Mouse (Mus musculus) C2C12 (cell line): Measurements from ENCODE around the gene Slc22a23. TPM values are rescaled to one million over a fixed set of nuclear protein-coding genes. Genes with fewer than 3 reads are reported as not detected.
A peak's percentile ranks its signal among the peaks of the same experiment; 100 is the strongest.

Source experiments
- H3K27me3 ChIP-seq: one replicate; pipeline ENCODE4 v1.6.1; 2011; ENCODE audit not compliant: control insufficient read depth, insufficient read depth, insufficient read length
- H3K36me3 ChIP-seq: one replicate; pipeline ENCODE4 v1.6.1; 2011; ENCODE audit not compliant: control insufficient read depth, insufficient read depth
- H3K4me3 ChIP-seq: one replicate; pipeline ENCODE4 v1.5.1; 2011; ENCODE audit warnings: mild to moderate bottlenecking, control low read depth; ENCODE audit not compliant: poor library complexity, insufficient read depth, severe bottlenecking
- H3K79me2 ChIP-seq: one replicate; pipeline ENCODE4 v1.6.1; 2011; ENCODE audit not compliant: control insufficient read depth, insufficient read depth
- H3K79me3 ChIP-seq: one replicate; pipeline ENCODE4 v1.6.1; 2011; ENCODE audit warnings: low read depth, control low read depth
- H3ac ChIP-seq: one replicate; pipeline ENCODE3; 2011; ENCODE audit warnings: low read depth; ENCODE audit not compliant: control insufficient read depth, insufficient read length
- CEBPB ChIP-seq: IDR thresholded peaks from one replicate; pipeline ENCODE4 v1.6.1; 2011; ENCODE audit warnings: low read depth, mild to moderate bottlenecking, control low read depth, moderate library complexity
- CTCF ChIP-seq: IDR thresholded peaks from one replicate; pipeline ENCODE4 v1.5.1; 2011; ENCODE audit not compliant: control insufficient read depth, insufficient read depth, insufficient read length
- FOSL1 ChIP-seq: IDR thresholded peaks from one replicate; pipeline ENCODE4 v1.8.0; 2011; ENCODE audit warnings: mild to moderate bottlenecking, low read length; ENCODE audit not compliant: poor library complexity, insufficient read depth, severe bottlenecking
- MAX ChIP-seq: IDR thresholded peaks from one replicate; pipeline ENCODE4 v1.6.1; 2011; ENCODE audit warnings: mild to moderate bottlenecking, control low read depth
- MYOD1 ChIP-seq: IDR thresholded peaks from one replicate; pipeline ENCODE4 v1.6.1; 2011; ENCODE audit warnings: low read depth; ENCODE audit not compliant: control insufficient read depth, insufficient read length
- MYOG ChIP-seq: IDR thresholded peaks from one replicate; pipeline ENCODE4 v1.6.1; 2011; ENCODE audit not compliant: control insufficient read depth, insufficient read length; ENCODE audit errors: extremely low read depth
- USF1 ChIP-seq: IDR thresholded peaks from one replicate; pipeline ENCODE4 v1.6.1; 2011; ENCODE audit warnings: low read depth, mild to moderate bottlenecking, control low read depth, moderate library complexity
- polyA plus RNA-seq: library from polyadenylated mRNA; unstranded; fragments of >200 nt; fragmentation: generic; extraction: Trizol; gene quantifications from one replicate; pipeline ENCODE4 v1.2.1, GENCODE M21; 2012; ENCODE audit warnings: missing spikeins

Slc22a23 gene
- polyA plus RNA-seq, 1 experiment, result 10.9 TPM

- H3K79me2 ChIP-seq, result peaks cover 22% of the 10 kb centered on the region
Observed at GRCm38 (mm10) chr13:34131708-34132060, 213.3 kb downstream of the Slc22a23 start.

GRCm38 (mm10) chr13:34131011-34131707 is 213.8 kb downstream of the Slc22a23 start:
- peak overlapping the region; percentile 42 for H3ac ChIP-seq
- no peaks in the 10 kb centered on the region for H3K27me3 ChIP-seq
- peaks cover 17% of the 10 kb centered on the region for H3K36me3 ChIP-seq
- H3K4me3 ChIP-seq, result peak overlapping the region; percentile 72
- peaks cover 22% of the 10 kb centered on the region for H3K79me2 ChIP-seq
- H3K79me3 ChIP-seq, result peaks cover 11% of the 10 kb centered on the region
- TF ChIP-seq FOSL1, result no peak
- peak; percentile 59 for TF ChIP-seq MAX

More at GRCm38 (mm10) chr13:34131708-34132060, 213.3 kb downstream of the Slc22a23 start:
- TF ChIP-seq CEBPB (no peak), MAX (no peak), MYOG (no peak), FOSL1 (no peak), USF1 (no peak), CTCF (no peak), MYOD1 (peak; percentile 89)
- no peaks in the 10 kb centered on the region for H3K27me3 ChIP-seq
- no peak overlapping the region for H3K4me3 ChIP-seq
- H3K36me3 ChIP-seq, result peaks cover 13% of the 10 kb centered on the region
- H3ac ChIP-seq, result peak overlapping the region; percentile 42
- peaks cover 11% of the 10 kb centered on the region for H3K79me3 ChIP-seq

GRCm38 (mm10) chr13:34130226-34130731 is 214.7 kb downstream of the Slc22a23 start, which contains the start of gene Tubb2b:
Tubb2b (minus strand) TSS chr13:34130466.
- Histone ChIP-seq H3K79me2 (peaks cover 22% of the 10 kb centered on the region), H3K79me3 (peaks cover 11% of the 10 kb centered on the region), H3ac (peak within 1 kb of the TSS; percentile 77), H3K36me3 (peaks cover 22% of the 10 kb centered on the region), H3K27me3 (no peaks in the 10 kb centered on the region), H3K4me3 (peak within 1 kb of the TSS; percentile 72)
- no peak for TF ChIP-seq CEBPB

GRCm38 (mm10) chr13:34129485-34130225 is 215.3 kb downstream of the Slc22a23 start:
- H3K4me3 ChIP-seq, result peak overlapping the region; percentile 72
- peaks cover 22% of the 10 kb centered on the region for H3K36me3 ChIP-seq
- H3ac ChIP-seq, result peak overlapping the region; percentile 77
- H3K27me3 ChIP-seq, result no peaks in the 10 kb centered on the region
- peaks cover 11% of the 10 kb centered on the region for H3K79me3 ChIP-seq
- TF ChIP-seq USF1 (no peak), CEBPB (no peak), MYOD1 (peak; percentile 58)
- H3K79me2 ChIP-seq, result peaks cover 22% of the 10 kb centered on the region

Other genes with a start within 250 kb of the Slc22a23 start
- 216 TPM for gene Tubb2b, start 214.7 kb downstream of the Slc22a23 start, polyA plus RNA-seq
- 151 TPM for gene Psmg4, start 182.2 kb downstream of the Slc22a23 start, polyA plus RNA-seq